Mouse (Mus musculus) E14TG2a.4 (cell line): ENCODE data around the gene Ddx23.

ENCODE experiments used
- H3K27me3 ChIP-seq: 2 replicates; pipeline ENCODE4 v1.6.1; 2014; ENCODE audit warnings: low read length, control low read depth; ENCODE audit not compliant: insufficient read depth
- H3K36me3 ChIP-seq: 2 replicates; pipeline ENCODE4 v1.6.1; 2014; ENCODE audit warnings: low read length, control low read depth; ENCODE audit not compliant: insufficient read depth
- H3K4me1 ChIP-seq: replicated peaks from 2 replicates; pipeline ENCODE4 v1.6.1; 2014; ENCODE audit warnings: low read depth, low read length, control low read depth
- H3K4me3 ChIP-seq: replicated peaks from 2 replicates; pipeline ENCODE4 v1.5.1; 2014; ENCODE audit warnings: mild to moderate bottlenecking, low read length
- H3K9me3 ChIP-seq: 2 replicates; pipeline ENCODE4 v1.6.1; 2014; ENCODE audit warnings: low read length, control low read depth
- CTCF ChIP-seq: conservative IDR thresholded peaks from 2 replicates; pipeline ENCODE4 v1.5.1; 2014; ENCODE audit warnings: low read length
- NANOG ChIP-seq: IDR thresholded peaks from 2 replicates; pipeline ENCODE4 v1.6.1; 2014; ENCODE audit warnings: borderline replicate concordance, low read length, mixed read lengths
- POU5F1 ChIP-seq: IDR thresholded peaks from 2 replicates; pipeline ENCODE4 v1.6.1; 2014; ENCODE audit warnings: low read length, borderline replicate concordance

Ddx23 gene

DNA sequence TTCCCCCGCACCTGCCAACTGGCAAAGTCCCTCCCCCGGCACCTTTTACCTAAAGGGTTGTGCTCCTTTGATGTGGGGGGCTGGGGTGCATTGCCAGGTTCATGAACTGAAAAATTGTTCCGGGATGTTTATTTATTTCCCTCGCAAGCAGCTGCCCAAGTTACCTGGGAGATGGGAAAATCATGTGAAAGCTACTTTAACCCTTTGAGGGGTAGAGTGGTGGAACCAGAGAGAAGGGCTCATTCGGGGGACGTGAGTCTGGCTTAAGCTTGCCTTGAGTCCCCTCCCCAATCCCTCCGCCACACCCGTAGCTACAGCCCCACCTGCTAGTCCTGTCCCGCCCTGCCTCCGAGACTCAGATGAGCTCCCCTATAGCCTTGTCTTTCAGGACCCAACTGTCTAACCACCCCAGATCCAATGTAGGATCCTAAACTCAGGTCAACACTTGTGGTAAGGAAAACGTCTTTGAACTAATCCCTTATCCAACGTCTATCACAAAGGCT, 52.5 kb downstream of the Ddx23 start:
- no peaks in the 10 kb centered on the region for H3K9me3 ChIP-seq
- H3K36me3 ChIP-seq, result no peaks in the 10 kb centered on the region
- H3K27me3 ChIP-seq, result peaks cover 85% of the 10 kb centered on the region
- peak overlapping the region; percentile 81 for H3K4me3 ChIP-seq
- TF ChIP-seq CTCF, result no peak
- TF ChIP-seq POU5F1, result no peak
- no peak for TF ChIP-seq NANOG
- peaks cover 26% of the 10 kb centered on the region for H3K4me1 ChIP-seq

GRCm38 (mm10) chr15:98609331-98610130, 53.2 kb downstream of the Ddx23 start, which contains the start of gene Adcy6:
Gene Adcy6, minus strand, starts transcription at chr15:98610076.
- no peaks in the 10 kb centered on the region for H3K36me3 ChIP-seq
- peaks cover 89% of the 10 kb centered on the region for H3K27me3 ChIP-seq
- peak within 1 kb of the TSS; percentile 81 for H3K4me3 ChIP-seq
- H3K4me1 ChIP-seq, result peaks cover 28% of the 10 kb centered on the region
- TF ChIP-seq POU5F1 (no peak), CTCF (no peak), NANOG (no peak)
- no peaks in the 10 kb centered on the region for H3K9me3 ChIP-seq

DNA sequence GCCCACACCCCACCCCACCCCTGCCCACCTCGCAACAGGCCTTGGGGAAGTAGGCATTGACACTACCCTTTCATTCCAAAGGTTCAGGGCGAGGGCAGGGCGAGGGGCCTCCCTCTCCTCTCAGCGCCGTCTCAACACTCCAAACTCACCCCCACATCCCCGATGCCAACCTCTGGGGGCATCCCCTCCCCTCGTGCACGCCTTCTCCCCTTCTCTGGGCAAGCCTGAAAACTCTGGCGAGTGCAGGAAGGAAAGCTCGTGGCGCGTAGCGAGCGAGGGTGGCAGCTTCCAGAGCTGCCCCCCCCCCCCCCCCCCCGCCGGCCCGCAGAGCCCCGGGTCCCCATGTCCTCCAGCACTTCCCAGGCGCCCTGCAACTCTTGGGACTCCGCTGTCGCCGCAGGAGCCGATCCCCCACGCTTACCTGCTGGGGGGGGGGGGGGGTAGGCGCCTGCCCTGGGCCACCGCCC, 53.9 kb downstream of the Ddx23 start:
- peak overlapping the region; percentile 81 for H3K4me3 ChIP-seq
- peaks cover 90% of the 10 kb centered on the region for H3K27me3 ChIP-seq
- peaks cover 28% of the 10 kb centered on the region for H3K4me1 ChIP-seq
- H3K9me3 ChIP-seq, result no peaks in the 10 kb centered on the region
- no peak for TF ChIP-seq CTCF
- H3K36me3 ChIP-seq, result no peaks in the 10 kb centered on the region

DNA sequence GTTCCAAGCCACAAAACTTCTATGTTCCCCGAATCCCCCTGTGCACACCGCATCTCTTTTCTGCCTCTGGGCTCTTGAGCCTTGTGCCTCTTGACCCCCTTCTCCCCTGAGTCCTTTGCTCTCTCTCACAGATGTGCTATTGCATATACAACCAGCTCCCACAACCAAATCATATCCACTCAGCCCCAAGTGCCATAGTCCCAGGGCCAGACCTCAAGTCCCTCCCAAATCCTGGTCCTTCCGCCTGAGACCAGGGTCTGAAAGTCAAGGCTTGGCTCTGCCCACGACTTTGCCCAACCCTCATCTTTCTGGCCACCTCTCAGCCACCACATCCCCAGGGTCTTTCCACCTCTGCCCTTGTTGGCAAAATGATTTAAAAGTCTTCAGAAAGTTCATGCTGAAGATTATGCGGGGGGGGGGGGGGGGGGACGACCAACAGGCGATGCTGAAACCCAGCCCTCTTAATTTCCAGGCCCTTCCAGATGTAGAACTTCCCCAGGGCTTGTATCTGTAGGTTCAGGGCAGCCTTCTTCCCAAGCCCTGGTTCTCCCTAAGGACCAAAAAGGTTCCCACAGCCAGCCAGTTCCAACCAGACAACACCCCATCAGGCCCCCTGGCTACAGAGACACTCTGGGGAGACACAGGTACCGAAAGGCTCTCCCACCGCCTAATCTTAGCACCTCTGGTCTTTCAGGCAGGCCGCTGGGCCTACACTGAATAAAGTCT, 54.5 kb downstream of the Ddx23 start:
- Histone ChIP-seq H3K9me3 (no peaks in the 10 kb centered on the region), H3K4me3 (peak overlapping the region; percentile 81), H3K4me1 (peaks cover 32% of the 10 kb centered on the region), H3K27me3 (peaks cover 92% of the 10 kb centered on the region), H3K36me3 (no peaks in the 10 kb centered on the region)
- TF ChIP-seq NANOG (no peak), CTCF (no peak), POU5F1 (no peak)

GRCm38 (mm10) chr15:98607557-98607956, 55.1 kb downstream of the Ddx23 start:
- peaks cover 38% of the 10 kb centered on the region for H3K4me1 ChIP-seq
- no peaks in the 10 kb centered on the region for H3K36me3 ChIP-seq
- H3K4me3 ChIP-seq, result no peak overlapping the region
- TF ChIP-seq NANOG, result no peak
- TF ChIP-seq CTCF, result no peak
- no peak for TF ChIP-seq POU5F1
- H3K9me3 ChIP-seq, result no peaks in the 10 kb centered on the region
- peaks cover 97% of the 10 kb centered on the region for H3K27me3 ChIP-seq

- TF ChIP-seq CTCF (no peak), NANOG (no peak)
- Histone ChIP-seq H3K9me3 (no peaks in the 10 kb centered on the region), H3K4me3 (no peak overlapping the region), H3K36me3 (no peaks in the 10 kb centered on the region), H3K4me1 (peaks cover 47% of the 10 kb centered on the region), H3K27me3 (peaks cover 96% of the 10 kb centered on the region)
These were observed 56.0 kb downstream of the Ddx23 start for GRCm38 (mm10) chr15:98606739-98607138.

GRCm38 (mm10) chr15:98606051-98606536, 56.6 kb downstream of the Ddx23 start:
- Histone ChIP-seq H3K27me3 (peaks cover 96% of the 10 kb centered on the region), H3K9me3 (no peaks in the 10 kb centered on the region), H3K4me3 (no peak overlapping the region), H3K4me1 (peaks cover 53% of the 10 kb centered on the region), H3K36me3 (no peaks in the 10 kb centered on the region)
- TF ChIP-seq NANOG, result no peak
- TF ChIP-seq CTCF, result no peak
- TF ChIP-seq POU5F1, result no peak

DNA sequence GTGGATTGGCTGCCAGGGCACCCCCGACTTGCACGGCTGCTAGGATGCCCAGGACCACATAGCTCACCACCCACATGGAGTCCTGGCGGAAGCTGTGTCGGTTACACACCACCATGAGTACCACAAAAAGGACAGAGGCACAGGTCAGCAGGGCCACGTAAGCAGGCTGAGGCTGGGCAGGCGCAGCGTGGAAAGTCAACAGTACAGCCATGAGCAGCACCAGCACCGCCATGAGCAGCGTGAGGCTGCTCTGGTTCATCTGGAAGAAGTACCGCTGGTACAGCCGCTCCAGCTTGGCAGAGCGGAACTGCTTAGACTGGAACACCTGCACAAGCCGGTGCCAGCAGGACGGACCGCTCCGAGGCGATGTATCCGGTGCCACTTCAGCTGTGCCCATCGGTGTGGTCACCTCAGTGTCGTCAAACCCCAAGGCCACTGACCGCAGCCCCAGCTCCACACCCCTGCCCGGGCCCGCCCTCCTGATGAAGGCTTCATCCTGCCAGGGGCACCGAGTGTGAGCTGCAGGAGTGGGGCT, 58.6 kb downstream of the Ddx23 start:
- TF ChIP-seq CTCF (no peak), POU5F1 (no peak), NANOG (no peak)
- Histone ChIP-seq H3K4me3 (peak overlapping the region; percentile 73), H3K36me3 (no peaks in the 10 kb centered on the region), H3K4me1 (peaks cover 58% of the 10 kb centered on the region), H3K27me3 (peaks cover 93% of the 10 kb centered on the region), H3K9me3 (no peaks in the 10 kb centered on the region)
